Mouse (Mus musculus) megakaryocyte-erythroid progenitor cell, adult 5-6 weeks (primary cell): ENCODE measurements around the gene Polr3c. TPM values are rescaled to one million over a fixed set of nuclear protein-coding genes. Genes with fewer than 3 reads are reported as not detected.

Experiments
- ATAC-seq: replicated peaks from 2 replicates; pipeline ENCODE4 v1.8.0; 2016; ENCODE audit warnings: mild to moderate bottlenecking, inconsistent platforms; ENCODE audit not compliant: severe bottlenecking, poor library complexity, low FRiP score, low TSS enrichment
- total RNA-seq, 2 experiments: library from RNA; stranded (forward) in 1 of 2; stranded (reverse) in 1 of 2; fragments of 200-1000, 215-1000 nt in 1 of 2; fragments of >200 nt in 1 of 2; fragmentation: Nextera tagmentation in 1 of 2; gene quantifications; 2 replicates each; pipeline ENCODE4 v1.2.3; 2014 to 2017

Polr3c gene
- total RNA-seq (2014; fragmentation: Nextera tagmentation) (37.2 and 41.7 TPM in 2 replicates), total RNA-seq (2017) (17.6 and 28.0 TPM in 2 replicates)

- peak; percentile 91 for ATAC-seq
Observed at GRCm38 (mm10) chr3:96727343-96727827, at the start of gene Polr3c, which contains the start of gene Rnf115. Polr3c (minus strand) TSS chr3:96727628. Rnf115 (plus strand) TSS chr3:96727664.

- no peak for ATAC-seq
Observed at GRCm38 (mm10) chr3:96777120-96777519, 49.7 kb upstream of the Polr3c start.

GRCm38 (mm10) chr3:96772949-96773348, 45.5 kb upstream of the Polr3c start:
- peak; percentile 95 for ATAC-seq

- no peak for ATAC-seq
Observed at GRCm38 (mm10) chr3:96769971-96770370, 42.5 kb upstream of the Polr3c start.

GRCm38 (mm10) chr3:96764528-96764927, 37.1 kb upstream of the Polr3c start:
- peak; percentile 61; the same call in 1 of the 2 replicates for ATAC-seq

- ATAC-seq: 0 out of 2 replicates have a peak, but pooled peaks have one; percentile 71
Observed at GRCm38 (mm10) chr3:96759695-96760094, 32.3 kb upstream of the Polr3c start.

- ATAC-seq: no peak
Observed at GRCm38 (mm10) chr3:96757691-96758090, 30.3 kb upstream of the Polr3c start.

- no peak for ATAC-seq
Observed at GRCm38 (mm10) chr3:96755935-96756334, 28.5 kb upstream of the Polr3c start.

- no peak for ATAC-seq
Observed at GRCm38 (mm10) chr3:96746829-96747228, 19.4 kb upstream of the Polr3c start.

- no peak for ATAC-seq
Observed at GRCm38 (mm10) chr3:96744348-96744747, 16.9 kb upstream of the Polr3c start.

- 0 out of 2 replicates have a peak, but pooled peaks have one; percentile 61 for ATAC-seq
Observed at GRCm38 (mm10) chr3:96740279-96740678, 12.9 kb upstream of the Polr3c start.

- ATAC-seq: no peak
Observed at GRCm38 (mm10) chr3:96737995-96738394, 10.6 kb upstream of the Polr3c start.

GRCm38 (mm10) chr3:96737013-96737740, 9.7 kb upstream of the Polr3c start:
- ATAC-seq: no peak

GRCm38 (mm10) chr3:96735200-96735599, 7.8 kb upstream of the Polr3c start:
- no peak for ATAC-seq

GRCm38 (mm10) chr3:96733984-96734383, 6.6 kb upstream of the Polr3c start:
- no peak for ATAC-seq

GRCm38 (mm10) chr3:96730785-96731184, 3.4 kb upstream of the Polr3c start:
- no peak for ATAC-seq

- peak; percentile 67 for ATAC-seq
Observed at GRCm38 (mm10) chr3:96729403-96729784, 2.0 kb upstream of the Polr3c start.

- no peak for ATAC-seq
Observed at GRCm38 (mm10) chr3:96728634-96729402, 1.4 kb upstream of the Polr3c start.

GRCm38 (mm10) chr3:96727828-96728633, 603 bp upstream of the Polr3c start:
- ATAC-seq: no peak; the same call in 1 of the 2 replicates
